Mouse (Mus musculus) liver, embryonic 18 days (tissue): Measurements from ENCODE around the gene Kmt5b. TPM values are rescaled to one million over a fixed set of nuclear protein-coding genes. Genes with fewer than 3 reads are reported as not detected.

ENCODE experiments used
- polyA plus RNA-seq: library from polyadenylated mRNA; depleted of rRNA; stranded (reverse); fragments of >200 nt; gene quantifications from 2 replicates; pipeline ENCODE4 v1.2.3, GENCODE M21; 2012; rRNA removed

Kmt5b gene
- 7.2 and 7.8 TPM in 2 replicates for polyA plus RNA-seq

DNA sequence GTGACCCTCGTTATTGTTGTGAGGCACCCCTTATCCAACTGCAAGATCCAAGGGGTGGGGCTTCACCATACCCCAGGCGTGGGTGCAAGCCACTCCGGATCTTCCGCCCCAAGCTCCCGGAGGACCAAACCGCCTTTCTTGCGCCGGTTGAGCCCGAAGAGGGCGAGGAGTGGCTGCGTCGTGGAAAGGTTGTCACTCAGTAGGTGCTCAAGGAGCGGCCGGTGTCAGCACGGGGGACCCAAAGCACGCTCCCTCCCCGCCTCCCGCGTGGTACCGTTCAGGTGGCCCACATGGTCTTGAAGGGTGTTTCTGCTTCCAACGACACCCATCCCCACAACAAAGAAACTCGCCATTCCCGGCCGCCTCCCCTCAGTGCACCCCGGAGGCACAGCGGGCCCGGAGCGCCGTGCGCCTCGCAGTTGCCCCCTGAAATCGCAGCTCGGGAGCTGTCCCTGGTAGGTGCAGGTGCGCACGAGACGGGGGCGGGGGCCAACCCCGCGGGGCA, at the start of gene Kmt5b:
Gene Kmt5b (plus strand): TSS at position 146 of the 505 bp plus-strand sequence.

DNA sequence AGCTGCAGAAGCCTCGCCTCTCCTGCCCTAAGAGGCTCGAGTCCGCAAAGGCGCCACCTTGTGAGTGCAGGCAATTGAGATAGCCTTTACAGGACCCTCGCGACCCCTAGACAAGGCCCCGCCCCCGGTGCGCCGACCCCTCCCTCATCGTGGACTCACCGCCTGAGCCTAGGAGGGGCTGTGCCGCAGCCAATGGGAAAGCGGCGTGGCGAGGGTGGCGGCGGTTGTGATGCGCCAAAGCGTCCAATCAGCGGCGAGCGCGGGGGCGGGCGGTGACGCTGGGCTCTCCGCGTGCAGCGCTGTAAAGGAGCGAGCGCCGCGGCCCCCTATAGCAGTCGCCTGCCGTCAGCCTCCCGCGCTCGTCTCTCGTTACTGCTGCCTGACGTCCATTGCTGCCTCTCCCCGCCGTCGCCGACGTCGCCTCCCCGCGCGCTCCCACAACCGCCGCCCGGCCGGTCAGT, 84.3 kb downstream of the Kmt5b start, which contains the start of gene Chka:
Gene Chka (plus strand): TSS at position 272 of the 461 bp plus-strand sequence.

Other genes starting within 250 kb of the Kmt5b start
- gene Ppp6r3, start 191.7 kb upstream of the Kmt5b start, polyA plus RNA-seq: 22.7 and 25.0 TPM in 2 replicates
- 8.4 and 11.5 TPM in 2 replicates for gene Lrp5, start 80.9 kb upstream of the Kmt5b start, polyA plus RNA-seq
- gene 1810055G02Rik, start 59.1 kb upstream of the Kmt5b start, polyA plus RNA-seq: 27.1 and 30.3 TPM in 2 replicates
- gene Chka, start 84.4 kb downstream of the Kmt5b start, polyA plus RNA-seq: 36.1 and 46.3 TPM in 2 replicates
- gene Tcirg1, start 139.7 kb downstream of the Kmt5b start, polyA plus RNA-seq: 87.5 and 103 TPM in 2 replicates
- 113 and 118 TPM in 2 replicates for gene Ndufs8, start 145.4 kb downstream of the Kmt5b start, polyA plus RNA-seq
- 9.4 and 9.6 TPM in 2 replicates for gene Aldh3b1, start 162.4 kb downstream of the Kmt5b start, polyA plus RNA-seq
- 56.6 and 56.7 TPM in 2 replicates for gene Unc93b1, start 167.8 kb downstream of the Kmt5b start, polyA plus RNA-seq
- 0.14 and 0.28 TPM in 2 replicates for gene Aldh3b3, start 191.2 kb downstream of the Kmt5b start, polyA plus RNA-seq
- gene Aldh3b2, start 204.9 kb downstream of the Kmt5b start, polyA plus RNA-seq: 0.11 and 0.17 TPM in 2 replicates
- 11.6 and 14.0 TPM in 2 replicates for gene Acy3, start 219.1 kb downstream of the Kmt5b start, polyA plus RNA-seq
- gene Tbx10, start 225.3 kb downstream of the Kmt5b start, polyA plus RNA-seq: not detected in 2 replicates
- 2.2 and 2.5 TPM in 2 replicates for gene Nudt8, start 233.2 kb downstream of the Kmt5b start, polyA plus RNA-seq
- 0.61 and 0.75 TPM in 2 replicates for gene Gm49405, start 233.2 kb downstream of the Kmt5b start, polyA plus RNA-seq
- 1.7 and 2.2 TPM in 2 replicates for gene Doc2g, start 235.9 kb downstream of the Kmt5b start, polyA plus RNA-seq
- 80.0 and 84.9 TPM in 2 replicates for gene Ndufv1, start 245.4 kb downstream of the Kmt5b start, polyA plus RNA-seq